Mouse (Mus musculus): Measurements from ENCODE around the gene Prr29.

DNA sequence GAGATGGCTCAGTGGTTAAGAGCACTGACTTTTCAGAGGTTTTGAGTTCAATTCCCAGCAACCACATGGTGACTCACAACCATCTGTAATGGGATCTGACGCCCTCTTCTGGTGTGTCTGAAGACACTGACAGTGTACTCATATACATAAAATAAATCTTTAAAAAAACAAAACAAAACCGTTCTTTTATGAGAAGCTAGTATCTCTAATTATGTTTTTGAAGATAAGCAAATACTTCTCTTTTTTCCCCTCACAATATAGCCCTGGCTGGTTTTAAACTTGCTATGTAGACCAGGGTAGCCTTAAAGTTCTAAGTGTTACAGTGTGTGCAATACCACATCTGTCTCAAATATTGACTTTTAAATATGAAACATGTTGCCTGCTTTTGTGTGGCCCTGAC lies 45.9 kb downstream of the Prr29 start:
- TF ChIP-seq POLR2A (IDR thresholded peaks at IDR 0.05; ENCODE audit: borderline replicate concordance, insufficient read depth, low read length) (no peak), CTCF (IDR thresholded peaks at IDR 0.05; ENCODE audit: borderline replicate concordance, insufficient read depth, low read depth, low read length) (no peak)

Data from cerebellum, adult 2 months (tissue).